Mouse (Mus musculus) liver, adult 2 months (tissue): ENCODE measurements at regions not wholly inside any gene's neighbourhood (a gene's known extent, or its start where the extent isn't known, plus 50 kb on each side); places are given as distances from the start of the nearest gene placed in this dataset.

Experiments used
- DNase-seq: peaks from one replicate; pipeline ENCODE4 v3.0.0-alpha.2; 2011; ENCODE audit warnings: low read depth, low spot score; ENCODE audit errors: extremely low read depth
- H3K27ac ChIP-seq: fragments of 200-500 bp; replicated peaks from 2 replicates; pipeline ENCODE4 v1.5.1; 2012; ENCODE audit warnings: low read depth, mild to moderate bottlenecking, control low read depth, inconsistent platforms, low read length; ENCODE audit not compliant: insufficient read depth
- H3K27me3 ChIP-seq: fragments of 200-500 bp; 2 replicates; pipeline ENCODE4 v1.6.1; 2012; ENCODE audit warnings: mild to moderate bottlenecking, moderate library complexity, low read length, inconsistent platforms; ENCODE audit not compliant: control insufficient read depth, insufficient read depth
- H3K36me3 ChIP-seq: fragments of 200-500 bp; 2 replicates; pipeline ENCODE4 v1.6.1; 2012; ENCODE audit warnings: low read length, inconsistent platforms; ENCODE audit not compliant: control insufficient read depth, insufficient read depth
- H3K4me1 ChIP-seq: fragments of 200-500 bp; 2 replicates; pipeline ENCODE4 v1.6.1; 2011; ENCODE audit warnings: low read length; ENCODE audit not compliant: control insufficient read depth, insufficient read depth
- H3K4me3 ChIP-seq: fragments of 200-500 bp; 2 replicates; pipeline ENCODE4 v1.5.1; 2011; ENCODE audit warnings: low read depth, mild to moderate bottlenecking, control low read depth, low read length, moderate library complexity; ENCODE audit not compliant: insufficient read depth
- H3K79me2 ChIP-seq: fragments of 200-500 bp; 2 replicates; pipeline ENCODE4 v1.6.1; 2012; ENCODE audit warnings: inconsistent platforms, mild to moderate bottlenecking, low read length, moderate library complexity; ENCODE audit not compliant: control insufficient read depth, insufficient read depth
- H3K9ac ChIP-seq: fragments of 200-500 bp; 2 replicates; pipeline ENCODE4 v1.6.1; 2012; ENCODE audit warnings: low read depth, mild to moderate bottlenecking, control low read depth, inconsistent platforms, low read length
- CTCF ChIP-seq: fragments of 200-500 bp; IDR thresholded peaks from 2 replicates; pipeline ENCODE4 v1.5.1; 2011; ENCODE audit warnings: low read depth, low read length, control low read depth
- POLR2A ChIP-seq: fragments of 200-500 bp; IDR thresholded peaks from 2 replicates; pipeline ENCODE4 v1.6.1; 2011; ENCODE audit warnings: low read length, control low read depth; ENCODE audit not compliant: insufficient read depth; ENCODE audit errors: extremely low read depth
- WGBS: fragments of 180-500 bp; shearing (Covaris S2); methylation state at CpG from one replicate; pipeline ENCODE4 v1.1.7; 2018; 5-methylcytosine and 5-hydroxymethylcytosine counted together

GRCm38 (mm10) chr1:98350095-98350549, 70.8 kb upstream of the Slco6d1 start:
- Histone ChIP-seq H3K4me1 (no peaks in the 10 kb centered on the region), H3K4me3 (no peak overlapping the region), H3K27ac (no peak overlapping the region), H3K36me3 (no peaks in the 10 kb centered on the region), H3K9ac (no peak overlapping the region), H3K79me2 (no peaks in the 10 kb centered on the region), H3K27me3 (no peaks in the 10 kb centered on the region)
- TF ChIP-seq POLR2A (no peak), CTCF (0 out of 2 replicates have a peak, but pooled peaks have one; percentile 10)
- WGBS: 39% methylated on average over 4 of the region's 4 CpGs
- peak; percentile 12 for DNase-seq

- DNase-seq: no peak
- TF ChIP-seq CTCF: no peak
- TF ChIP-seq POLR2A: no peak
- 68% methylated on average over 2 of the region's 2 CpGs for WGBS
- no peaks in the 10 kb centered on the region for H3K36me3 ChIP-seq
- H3K27ac ChIP-seq: no peak overlapping the region
- H3K4me1 ChIP-seq: no peaks in the 10 kb centered on the region
- H3K4me3 ChIP-seq: no peak overlapping the region
- H3K9ac ChIP-seq: no peak overlapping the region
- H3K27me3 ChIP-seq: no peaks in the 10 kb centered on the region
- no peaks in the 10 kb centered on the region for H3K79me2 ChIP-seq
These were observed 70.2 kb upstream of the Slco6d1 start for GRCm38 (mm10) chr1:98350725-98351124.

GRCm38 (mm10) chr1:98351530-98351929, 69.4 kb upstream of the Slco6d1 start:
- 85% methylated on average over 2 of the region's 2 CpGs for WGBS
- no peaks in the 10 kb centered on the region for H3K79me2 ChIP-seq
- H3K4me3 ChIP-seq: no peak overlapping the region
- H3K27ac ChIP-seq: no peak overlapping the region
- no peaks in the 10 kb centered on the region for H3K36me3 ChIP-seq
- no peak for DNase-seq
- TF ChIP-seq CTCF (no peak), POLR2A (no peak)
- H3K27me3 ChIP-seq: no peaks in the 10 kb centered on the region
- H3K4me1 ChIP-seq: no peaks in the 10 kb centered on the region
- no peak overlapping the region for H3K9ac ChIP-seq
